Mouse (Mus musculus) spleen, adult 2 months (tissue): ENCODE results near the gene Tdp1. TPM values are rescaled to one million over a fixed set of nuclear protein-coding genes. Genes with fewer than 3 reads are reported as not detected.

ENCODE experiments used
- DNase-seq, 2 experiments: peaks; one replicate each; pipeline versions ENCODE4 v3.0.0 to v3.0.0-alpha.2; 2012 to 2021; ENCODE audit warnings: low spot score in 2 of 2, low read depth in 1 of 2
- H3K27ac ChIP-seq: fragments of 200-500 bp; 2 replicates; pipeline ENCODE4 v1.5.1; 2012; ENCODE audit warnings: low read length, inconsistent platforms; ENCODE audit not compliant: insufficient read depth
- H3K27me3 ChIP-seq: fragments of 200-500 bp; 2 replicates; pipeline ENCODE4 v1.6.1; 2012; ENCODE audit warnings: mild to moderate bottlenecking, moderate library complexity, low read length, inconsistent platforms; ENCODE audit not compliant: control insufficient read depth, insufficient read depth
- H3K36me3 ChIP-seq: fragments of 200-500 bp; 2 replicates; pipeline ENCODE4 v1.6.1; 2012; ENCODE audit warnings: mild to moderate bottlenecking, low read length, inconsistent platforms; ENCODE audit not compliant: control insufficient read depth, insufficient read depth
- H3K4me1 ChIP-seq: fragments of 200-500 bp; 2 replicates; pipeline ENCODE4 v1.6.1; 2011; ENCODE audit warnings: inconsistent platforms; ENCODE audit not compliant: control insufficient read depth, insufficient read depth, insufficient read length
- H3K4me3 ChIP-seq: fragments of 200-500 bp; 2 replicates; pipeline ENCODE4 v1.5.1; 2011; ENCODE audit warnings: mild to moderate bottlenecking, inconsistent platforms; ENCODE audit not compliant: insufficient read depth, insufficient read length; ENCODE audit errors: extremely low read depth
- CTCF ChIP-seq: fragments of 200-500 bp; IDR thresholded peaks from 2 replicates; pipeline ENCODE4 v1.5.1; 2011; ENCODE audit warnings: mild to moderate bottlenecking, inconsistent platforms; ENCODE audit not compliant: insufficient read depth, insufficient read length, insufficient replicate concordance; ENCODE audit errors: extremely low read depth
- POLR2A ChIP-seq: fragments of 200-500 bp; IDR thresholded peaks from 2 replicates; pipeline ENCODE4 v1.6.1; 2011; ENCODE audit warnings: low read depth, low read length, inconsistent platforms
- WGBS: fragments of 180-500 bp; shearing (Covaris S2); methylation state at CpG from one replicate; pipeline ENCODE4 v1.1.7; 2018; 5-methylcytosine and 5-hydroxymethylcytosine counted together
- polyA plus RNA-seq: library from polyadenylated mRNA; depleted of rRNA; stranded (reverse); fragments of >200 nt; gene quantifications from 2 replicates; pipeline ENCODE4 v1.2.3, GENCODE M21; 2012

The Tdp1 gene
- polyA plus RNA-seq, 1 experiment, result 8.8 TPM

- TF ChIP-seq CTCF (no peak), POLR2A (no peak)
- Histone ChIP-seq H3K4me3 (no peak overlapping the region), H3K27ac (no peak overlapping the region), H3K27me3 (no peaks in the 10 kb centered on the region), H3K36me3 (no peaks in the 10 kb centered on the region), H3K4me1 (no peaks in the 10 kb centered on the region)
- DNase-seq, result no peak
- WGBS, result 91% methylated on average over 1 of the region's 1 CpGs
Measured at GRCm38 (mm10) chr12:99868821-99869220, 15.5 kb upstream of the Tdp1 start.

GRCm38 (mm10) chr12:99873443-99873842, 10.9 kb upstream of the Tdp1 start:
- Histone ChIP-seq H3K4me1 (no peaks in the 10 kb centered on the region; the same call in 1 of the 2 replicates), H3K27me3 (no peaks in the 10 kb centered on the region), H3K27ac (no peak overlapping the region), H3K4me3 (no peak overlapping the region), H3K36me3 (no peaks in the 10 kb centered on the region)
- TF ChIP-seq POLR2A, result no peak
- TF ChIP-seq CTCF, result no peak
- no peak for DNase-seq
- 80% methylated on average over 3 of the region's 3 CpGs for WGBS

GRCm38 (mm10) chr12:99874609-99875008, 9.7 kb upstream of the Tdp1 start:
- TF ChIP-seq POLR2A (no peak), CTCF (no peak)
- H3K4me1 ChIP-seq, result no peaks in the 10 kb centered on the region; the same call in 1 of the 2 replicates
- H3K27ac ChIP-seq, result no peak overlapping the region
- WGBS, result 11% methylated on average over 6 of the region's 6 CpGs
- H3K36me3 ChIP-seq, result no peaks in the 10 kb centered on the region
- no peak for DNase-seq
- H3K27me3 ChIP-seq, result no peaks in the 10 kb centered on the region
- H3K4me3 ChIP-seq, result no peak overlapping the region

- TF ChIP-seq CTCF, result no peak
- TF ChIP-seq POLR2A, result no peak
- WGBS, result under 1% methylated on average over 38 of the region's 38 CpGs
- H3K36me3 ChIP-seq, result no peaks in the 10 kb centered on the region
- H3K27me3 ChIP-seq, result no peaks in the 10 kb centered on the region
- H3K4me3 ChIP-seq, result peak overlapping the region; percentile 69
- DNase-seq, result peak; percentile 84 to 88
- no peak overlapping the region for H3K27ac ChIP-seq
- peaks cover 9% of the 10 kb centered on the region; the same call in 1 of the 2 replicates for H3K4me1 ChIP-seq
Measured at GRCm38 (mm10) chr12:99883000-99883712, 1.2 kb upstream of the Tdp1 start.

- DNase-seq, result no peak
- Histone ChIP-seq H3K4me1 (peaks cover 9% of the 10 kb centered on the region; the same call in 1 of the 2 replicates), H3K27ac (peak overlapping the region; percentile 81), H3K36me3 (no peaks in the 10 kb centered on the region), H3K4me3 (peak overlapping the region; percentile 69), H3K27me3 (no peaks in the 10 kb centered on the region)
- WGBS, result under 1% methylated on average over 11 of the region's 11 CpGs
- TF ChIP-seq CTCF, result no peak
Measured at GRCm38 (mm10) chr12:99883713-99884105, 608 bp upstream of the Tdp1 start.

GRCm38 (mm10) chr12:99885282-99885901, 1.1 kb downstream of the Tdp1 start:
- WGBS, result 58% methylated on average over 8 of the region's 8 CpGs
- DNase-seq, result no peak
- Histone ChIP-seq H3K27ac (no peak overlapping the region), H3K27me3 (no peaks in the 10 kb centered on the region), H3K4me3 (peak overlapping the region; percentile 81; the same call in 1 of the 2 replicates), H3K4me1 (peaks cover 9% of the 10 kb centered on the region; the same call in 1 of the 2 replicates), H3K36me3 (no peaks in the 10 kb centered on the region)
- no peak for TF ChIP-seq CTCF
- TF ChIP-seq POLR2A, result no peak

GRCm38 (mm10) chr12:99897846-99898245, 13.5 kb downstream of the Tdp1 start:
- WGBS, result 90% methylated on average over 4 of the region's 4 CpGs
- H3K36me3 ChIP-seq, result peaks cover 14% of the 10 kb centered on the region
- H3K27ac ChIP-seq, result no peak overlapping the region
- no peak overlapping the region for H3K4me3 ChIP-seq
- TF ChIP-seq CTCF (no peak), POLR2A (no peak)
- H3K27me3 ChIP-seq, result no peaks in the 10 kb centered on the region
- DNase-seq, result no peak
- H3K4me1 ChIP-seq, result peaks cover 3% of the 10 kb centered on the region; the same call in 1 of the 2 replicates
